Mouse (Mus musculus): ENCODE data around the gene Paqr7. TPM values are rescaled to one million over a fixed set of nuclear protein-coding genes. Genes with fewer than 3 reads are reported as not detected.
A peak's percentile ranks its signal among the peaks of the same experiment; 100 is the strongest.

The Paqr7 gene
- polyA plus RNA-seq, 1 experiment from 2014 or later: 0.57 TPM

DNA sequence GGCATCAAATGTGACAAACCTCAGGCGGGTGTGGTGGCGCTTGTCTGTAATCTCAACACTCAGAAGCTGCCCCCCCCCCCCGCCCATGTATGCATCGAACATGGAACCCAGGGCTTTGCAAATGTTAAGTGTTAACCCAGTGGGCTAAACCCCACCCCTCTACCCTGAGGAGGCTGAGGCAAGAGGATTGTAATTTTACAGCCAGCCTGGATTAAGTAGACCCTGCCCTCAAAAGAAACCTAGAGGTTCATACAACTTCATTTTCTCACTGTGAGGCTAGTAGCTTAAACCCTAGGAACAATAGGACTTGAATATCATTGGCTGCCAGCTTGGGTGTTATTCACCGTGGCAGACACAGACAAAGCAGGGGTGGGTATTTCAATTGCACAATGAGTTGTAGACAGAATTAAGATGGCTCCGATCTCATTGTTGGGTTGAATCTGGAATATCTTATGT lies 27.1 kb upstream of the Paqr7 start:
- Histone ChIP-seq H3K4me2 (replicated peaks; ENCODE audit: low read depth, low read length) (peak overlapping the region; percentile 72), H3K9me3 (ENCODE audit: control insufficient read depth, low read length) (no peaks in the 10 kb centered on the region), H3K27ac (ENCODE audit: low read depth, low read length) (0 out of 2 replicates have a peak overlapping the region, but pooled peaks have one; percentile 11), H3K27me3 (ENCODE audit: control insufficient read depth, insufficient read depth, low read length) (no peaks in the 10 kb centered on the region), H3K4me3 (ENCODE audit: low read length) (peak overlapping the region; percentile 92), H3K4me1 (ENCODE audit: control insufficient read depth, insufficient read depth, low read length) (peaks cover 7% of the 10 kb centered on the region; the same call in 1 of the 2 replicates), H3K36me3 (ENCODE audit: control insufficient read depth, insufficient read depth, low read length) (peaks cover 33% of the 10 kb centered on the region), H3K9ac (ENCODE audit: low read depth, low read length) (peak overlapping the region; percentile 96)
- 15% methylated on average over 6 of the region's 6 CpGs for WGBS
- ATAC-seq (ENCODE audit: low FRiP score, low TSS enrichment): no peak

DNA sequence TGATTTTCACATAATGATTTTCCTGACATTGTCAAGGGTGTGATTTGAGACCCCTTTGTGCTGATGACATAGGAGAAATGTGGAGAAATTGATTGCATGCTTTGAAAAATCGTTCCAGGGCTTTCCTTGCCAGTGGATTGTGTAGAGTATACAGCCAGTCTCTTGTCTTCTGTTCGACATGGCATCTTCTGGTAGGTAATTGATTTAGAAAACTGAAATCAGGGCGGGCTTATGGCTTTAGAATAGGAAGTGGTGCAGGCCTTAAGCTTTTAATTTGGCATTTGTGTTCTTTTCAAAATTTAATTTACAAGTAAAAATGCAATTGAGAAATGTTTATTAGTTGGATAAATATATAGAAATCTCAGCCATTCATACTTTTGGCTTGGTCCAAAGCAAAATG lies 26.5 kb upstream of the Paqr7 start:
- no peak for ATAC-seq (ENCODE audit: low FRiP score, low TSS enrichment)
- Histone ChIP-seq H3K9me3 (ENCODE audit: control insufficient read depth, low read length) (no peaks in the 10 kb centered on the region), H3K27ac (ENCODE audit: low read depth, low read length) (no peak overlapping the region), H3K9ac (ENCODE audit: low read depth, low read length) (peak overlapping the region; percentile 96; the same call in 1 of the 2 replicates), H3K4me1 (ENCODE audit: control insufficient read depth, insufficient read depth, low read length) (peaks cover 7% of the 10 kb centered on the region; the same call in 1 of the 2 replicates), H3K27me3 (ENCODE audit: control insufficient read depth, insufficient read depth, low read length) (no peaks in the 10 kb centered on the region), H3K4me3 (ENCODE audit: low read length) (peak overlapping the region; percentile 92), H3K4me2 (replicated peaks; ENCODE audit: low read depth, low read length) (peak overlapping the region; percentile 72), H3K36me3 (ENCODE audit: control insufficient read depth, insufficient read depth, low read length) (peaks cover 39% of the 10 kb centered on the region)
- WGBS: 58% methylated on average over 3 of the region's 3 CpGs

DNA sequence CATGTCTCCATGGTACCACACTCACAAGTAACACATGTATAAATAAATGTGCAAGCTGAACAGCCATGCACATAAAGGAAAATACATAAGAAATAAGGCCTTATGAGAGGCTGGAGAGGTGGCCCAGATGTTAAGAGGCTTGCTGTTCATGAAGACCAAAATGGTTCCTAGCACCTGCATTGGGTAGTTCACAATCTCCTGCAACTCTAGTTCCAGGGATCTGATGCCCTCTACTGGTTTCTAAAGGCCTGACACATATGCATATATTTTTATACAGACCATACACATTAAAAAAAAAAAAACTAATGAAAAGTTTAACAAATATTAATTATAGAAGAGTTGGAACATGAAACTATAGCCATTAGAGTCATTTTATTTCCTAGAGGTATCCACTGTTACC lies 25.0 kb upstream of the Paqr7 start:
- no peak overlapping the region for H3K9ac ChIP-seq (ENCODE audit: low read depth, low read length)
- no peak overlapping the region for H3K27ac ChIP-seq (ENCODE audit: low read depth, low read length)
- no peak overlapping the region for H3K4me3 ChIP-seq (ENCODE audit: low read length)
- H3K36me3 ChIP-seq (ENCODE audit: control insufficient read depth, insufficient read depth, low read length): peaks cover 49% of the 10 kb centered on the region
- no peak overlapping the region for H3K4me2 ChIP-seq (replicated peaks; ENCODE audit: low read depth, low read length)
- no peaks in the 10 kb centered on the region for H3K9me3 ChIP-seq (ENCODE audit: control insufficient read depth, low read length)
- H3K27me3 ChIP-seq (ENCODE audit: control insufficient read depth, insufficient read depth, low read length): no peaks in the 10 kb centered on the region
- no peak for ATAC-seq (ENCODE audit: low FRiP score, low TSS enrichment)
- H3K4me1 ChIP-seq (ENCODE audit: control insufficient read depth, insufficient read depth, low read length): peaks cover 7% of the 10 kb centered on the region; the same call in 1 of the 2 replicates

DNA sequence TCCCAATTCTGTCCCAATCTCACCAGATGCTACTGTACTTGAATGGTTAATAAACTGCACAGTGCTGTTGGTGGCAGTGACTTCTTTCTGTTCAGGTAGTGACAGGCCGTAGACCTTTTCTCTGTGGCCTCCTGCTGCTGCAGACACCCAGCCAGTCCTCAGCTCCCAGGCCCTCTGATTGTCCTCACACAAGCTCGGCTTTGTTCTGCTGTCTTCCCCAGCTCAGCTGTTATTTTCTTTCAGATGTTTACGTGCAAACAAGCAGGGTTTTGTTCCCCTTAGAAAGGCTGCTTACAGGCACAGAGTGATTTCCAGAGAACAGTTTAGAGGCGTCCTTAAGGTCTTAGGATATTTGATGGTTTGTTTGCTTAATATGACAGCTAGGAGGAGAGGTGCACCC lies 22.7 kb upstream of the Paqr7 start:
- ATAC-seq (ENCODE audit: low FRiP score, low TSS enrichment): no peak
- H3K9ac ChIP-seq (ENCODE audit: low read depth, low read length): no peak overlapping the region
- H3K36me3 ChIP-seq (ENCODE audit: control insufficient read depth, insufficient read depth, low read length): peaks cover 53% of the 10 kb centered on the region
- WGBS: 88% methylated on average over 4 of the region's 4 CpGs
- H3K27ac ChIP-seq (ENCODE audit: low read depth, low read length): no peak overlapping the region
- no peaks in the 10 kb centered on the region for H3K9me3 ChIP-seq (ENCODE audit: control insufficient read depth, low read length)
- H3K4me2 ChIP-seq (replicated peaks; ENCODE audit: low read depth, low read length): no peak overlapping the region
- H3K4me1 ChIP-seq (ENCODE audit: control insufficient read depth, insufficient read depth, low read length): peaks cover 7% of the 10 kb centered on the region; the same call in 1 of the 2 replicates
- H3K4me3 ChIP-seq (ENCODE audit: low read length): no peak overlapping the region
- no peaks in the 10 kb centered on the region for H3K27me3 ChIP-seq (ENCODE audit: control insufficient read depth, insufficient read depth, low read length)

DNA sequence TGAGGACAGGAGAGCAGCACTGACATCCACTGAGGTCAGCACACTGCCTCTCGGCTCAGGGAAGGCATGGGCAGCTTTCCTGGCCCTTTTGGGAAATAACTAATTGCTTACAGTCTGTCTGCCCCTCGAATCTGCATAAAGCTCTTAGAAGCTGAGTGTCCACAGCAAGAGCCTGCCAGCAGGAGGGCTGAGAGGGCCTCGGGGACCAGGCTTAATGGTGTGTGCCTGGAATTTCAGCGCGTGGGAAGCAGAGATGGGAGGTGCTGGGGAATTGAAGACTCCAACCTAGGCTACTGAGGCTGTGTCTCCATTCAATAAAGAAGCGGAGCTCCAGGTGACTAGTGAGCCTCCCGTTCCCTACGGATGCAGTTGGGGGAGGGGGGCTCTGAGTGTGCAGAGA lies 22.3 kb upstream of the Paqr7 start:
- no peak overlapping the region for H3K27ac ChIP-seq (ENCODE audit: low read depth, low read length)
- H3K27me3 ChIP-seq (ENCODE audit: control insufficient read depth, insufficient read depth, low read length): no peaks in the 10 kb centered on the region
- H3K36me3 ChIP-seq (ENCODE audit: control insufficient read depth, insufficient read depth, low read length): peaks cover 53% of the 10 kb centered on the region
- 63% methylated on average over 8 of the region's 8 CpGs for WGBS
- H3K9ac ChIP-seq (ENCODE audit: low read depth, low read length): no peak overlapping the region
- no peak overlapping the region for H3K4me2 ChIP-seq (replicated peaks; ENCODE audit: low read depth, low read length)
- peaks cover 7% of the 10 kb centered on the region; the same call in 1 of the 2 replicates for H3K4me1 ChIP-seq (ENCODE audit: control insufficient read depth, insufficient read depth, low read length)
- no peak for ATAC-seq (ENCODE audit: low FRiP score, low TSS enrichment)
- H3K9me3 ChIP-seq (ENCODE audit: control insufficient read depth, low read length): no peaks in the 10 kb centered on the region
- no peak overlapping the region for H3K4me3 ChIP-seq (ENCODE audit: low read length)

DNA sequence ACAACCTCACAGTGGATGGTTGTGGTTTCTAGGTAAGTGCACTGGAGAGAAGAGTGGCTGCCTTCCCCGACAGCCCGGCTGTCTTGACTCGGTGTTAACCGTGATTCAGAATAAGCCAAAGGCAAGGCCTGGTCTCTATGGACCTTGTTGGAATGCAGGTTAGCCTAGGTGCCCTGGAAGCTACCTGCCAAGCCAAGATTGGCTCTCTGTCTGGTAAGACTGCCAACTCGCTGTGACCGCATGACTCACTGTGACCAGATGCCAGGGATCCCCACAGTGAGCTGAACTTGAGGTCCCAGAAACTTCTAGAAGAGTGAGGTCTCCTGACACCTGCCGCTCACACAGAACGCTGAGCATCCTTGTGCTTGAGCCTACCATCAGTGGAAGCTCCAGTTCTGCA lies 19.6 kb upstream of the Paqr7 start:
- Histone ChIP-seq H3K36me3 (ENCODE audit: control insufficient read depth, insufficient read depth, low read length) (peaks cover 41% of the 10 kb centered on the region), H3K4me1 (ENCODE audit: control insufficient read depth, insufficient read depth, low read length) (no peaks in the 10 kb centered on the region), H3K4me2 (replicated peaks; ENCODE audit: low read depth, low read length) (no peak overlapping the region), H3K4me3 (ENCODE audit: low read length) (no peak overlapping the region), H3K27me3 (ENCODE audit: control insufficient read depth, insufficient read depth, low read length) (no peaks in the 10 kb centered on the region), H3K27ac (ENCODE audit: low read depth, low read length) (no peak overlapping the region), H3K9ac (ENCODE audit: low read depth, low read length) (no peak overlapping the region), H3K9me3 (ENCODE audit: control insufficient read depth, low read length) (no peaks in the 10 kb centered on the region)
- no peak for ATAC-seq (ENCODE audit: low FRiP score, low TSS enrichment)
- 90% methylated on average over 8 of the region's 8 CpGs for WGBS

DNA sequence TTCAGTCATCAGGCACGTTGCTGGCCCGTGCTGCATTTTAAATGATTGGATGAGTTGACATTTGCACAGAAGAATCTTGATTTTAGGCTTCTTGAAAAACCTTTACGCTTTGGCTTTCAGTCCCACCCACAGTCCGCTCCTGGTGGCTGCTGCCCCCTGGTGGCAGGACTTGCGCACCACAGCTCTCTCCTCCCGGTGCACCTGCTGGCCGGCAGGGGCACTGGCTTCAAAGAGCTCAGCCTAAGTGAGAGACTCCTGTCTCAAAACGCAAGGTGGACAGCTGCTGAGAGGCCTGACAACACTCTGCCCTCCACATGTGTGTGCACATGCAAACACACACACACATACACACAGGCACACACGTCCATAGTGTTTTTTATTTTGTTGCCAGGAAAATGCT lies 18.5 kb upstream of the Paqr7 start:
- H3K27me3 ChIP-seq (ENCODE audit: control insufficient read depth, insufficient read depth, low read length): 0 out of 2 replicates have a peak, but pooled peaks cover 4% of the 10 kb centered on the region
- H3K4me3 ChIP-seq (ENCODE audit: low read length): no peak overlapping the region
- no peaks in the 10 kb centered on the region for H3K4me1 ChIP-seq (ENCODE audit: control insufficient read depth, insufficient read depth, low read length)
- no peak overlapping the region for H3K9ac ChIP-seq (ENCODE audit: low read depth, low read length)
- H3K9me3 ChIP-seq (ENCODE audit: control insufficient read depth, low read length): no peaks in the 10 kb centered on the region
- H3K4me2 ChIP-seq (replicated peaks; ENCODE audit: low read depth, low read length): no peak overlapping the region
- H3K36me3 ChIP-seq (ENCODE audit: control insufficient read depth, insufficient read depth, low read length): peaks cover 30% of the 10 kb centered on the region
- no peak overlapping the region for H3K27ac ChIP-seq (ENCODE audit: low read depth, low read length)
- WGBS: 7% methylated on average over 9 of the region's 9 CpGs
- ATAC-seq (ENCODE audit: low FRiP score, low TSS enrichment): peak; percentile 51

DNA sequence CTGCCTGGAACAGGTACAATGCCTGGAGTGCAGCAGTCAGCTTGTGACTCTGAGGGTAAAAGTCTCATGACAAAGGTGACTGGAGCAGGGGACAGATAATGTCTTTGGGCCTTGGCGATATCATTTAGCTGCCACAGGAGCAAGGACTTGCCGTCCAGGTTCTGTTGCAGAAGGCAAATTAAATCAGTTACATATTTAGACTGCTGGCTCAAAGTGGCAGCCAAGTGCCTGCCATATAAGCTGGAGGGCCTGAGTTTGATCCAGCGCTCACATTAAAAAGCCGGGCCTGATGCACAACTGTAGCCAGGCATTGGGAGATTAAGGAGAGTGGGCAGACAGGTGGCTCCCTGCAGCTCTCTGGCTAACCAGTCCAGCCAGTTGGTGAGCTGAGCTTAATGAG lies 16.7 kb upstream of the Paqr7 start:
- Histone ChIP-seq H3K4me3 (ENCODE audit: low read length) (no peak overlapping the region), H3K4me1 (ENCODE audit: control insufficient read depth, insufficient read depth, low read length) (no peaks in the 10 kb centered on the region), H3K27me3 (ENCODE audit: control insufficient read depth, insufficient read depth, low read length) (0 out of 2 replicates have a peak, but pooled peaks cover 4% of the 10 kb centered on the region), H3K27ac (ENCODE audit: low read depth, low read length) (no peak overlapping the region), H3K9me3 (ENCODE audit: control insufficient read depth, low read length) (no peaks in the 10 kb centered on the region), H3K4me2 (replicated peaks; ENCODE audit: low read depth, low read length) (no peak overlapping the region), H3K9ac (ENCODE audit: low read depth, low read length) (no peak overlapping the region), H3K36me3 (ENCODE audit: control insufficient read depth, insufficient read depth, low read length) (peaks cover 15% of the 10 kb centered on the region)
- 88% methylated on average over 4 of the region's 4 CpGs for WGBS
- no peak for ATAC-seq (ENCODE audit: low FRiP score, low TSS enrichment)

DNA sequence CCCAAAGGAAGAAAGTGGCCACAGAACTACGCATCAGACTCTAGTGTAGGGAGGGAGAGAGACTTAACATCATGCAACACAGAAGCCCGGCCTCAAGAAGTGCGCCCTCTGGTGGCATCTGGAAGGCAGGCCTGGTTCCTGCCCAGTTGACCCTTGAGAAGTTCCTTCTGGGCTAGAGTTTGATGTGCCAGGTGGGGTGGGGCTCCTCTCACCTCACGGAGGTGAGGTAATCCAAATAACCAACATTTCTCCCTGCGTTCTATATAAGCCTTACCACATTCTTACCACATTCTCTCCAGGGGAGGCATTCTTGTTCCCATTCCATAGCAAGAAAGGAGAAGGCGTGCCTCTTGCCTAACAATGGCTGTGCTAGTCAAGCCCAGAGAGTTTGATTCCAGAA lies 15.6 kb upstream of the Paqr7 start:
- Histone ChIP-seq H3K27me3 (ENCODE audit: control insufficient read depth, insufficient read depth, low read length) (0 out of 2 replicates have a peak, but pooled peaks cover 4% of the 10 kb centered on the region), H3K9me3 (ENCODE audit: control insufficient read depth, low read length) (no peaks in the 10 kb centered on the region), H3K27ac (ENCODE audit: low read depth, low read length) (no peak overlapping the region), H3K4me2 (replicated peaks; ENCODE audit: low read depth, low read length) (no peak overlapping the region), H3K4me1 (ENCODE audit: control insufficient read depth, insufficient read depth, low read length) (no peaks in the 10 kb centered on the region), H3K36me3 (ENCODE audit: control insufficient read depth, insufficient read depth, low read length) (peaks cover 5% of the 10 kb centered on the region; the same call in 1 of the 2 replicates), H3K9ac (ENCODE audit: low read depth, low read length) (no peak overlapping the region), H3K4me3 (ENCODE audit: low read length) (no peak overlapping the region)
- WGBS: 19% methylated on average over 6 of the region's 6 CpGs
- ATAC-seq (ENCODE audit: low FRiP score, low TSS enrichment): no peak
